Mouse (Mus musculus) G1E (cell line): ENCODE measurements around the gene Tppp.

Source experiments
- CTCF ChIP-seq: IDR thresholded peaks from 2 replicates; pipeline ENCODE4 v1.5.1; 2012; ENCODE audit warnings: low read depth, low read length, inconsistent platforms, mixed read lengths
- GATA1 ChIP-seq: IDR thresholded peaks from 2 replicates; pipeline ENCODE4 v1.6.1; 2012; ENCODE audit warnings: borderline replicate concordance, low read length, inconsistent platforms, mixed read lengths
- POLR2AphosphoS5 ChIP-seq: IDR thresholded peaks from 2 replicates; pipeline ENCODE4 v1.6.1; 2012; ENCODE audit warnings: low read depth, low read length, inconsistent platforms; ENCODE audit not compliant: insufficient replicate concordance

- TF ChIP-seq CTCF (no peak), GATA1 (no peak), POLR2AphosphoS5 (no peak)
These were observed 26.6 kb downstream of the Tppp start for GRCm38 (mm10) chr13:74035776-74036175.
